Mouse (Mus musculus): ENCODE measurements around the gene Spryd3. TPM values are rescaled to one million over a fixed set of nuclear protein-coding genes. Genes with fewer than 3 reads are reported as not detected.

The Spryd3 gene
- polyA plus RNA-seq, 1 experiment: 35.5 TPM

GRCm38 (mm10) chr15:102134709-102135108, 1.3 kb downstream of the Spryd3 start:
- H3K4me3 ChIP-seq (ENCODE audit: insufficient read depth, low read length): peak overlapping the region; percentile 91

GRCm38 (mm10) chr15:102133314-102133713, 2.7 kb downstream of the Spryd3 start:
- TF ChIP-seq POLR2A (IDR thresholded peaks at IDR 0.05; ENCODE audit: low read depth, low read length): no peak
- no peak for TF ChIP-seq CTCF (IDR thresholded peaks at IDR 0.05; ENCODE audit: borderline replicate concordance, insufficient read depth, low read length)
- no peak overlapping the region for H3K27ac ChIP-seq (ENCODE audit: insufficient read depth, low read length)

More at GRCm38 (mm10) chr15:102134709-102135108, 1.3 kb downstream of the Spryd3 start:
- TF ChIP-seq POLR2A (IDR thresholded peaks at IDR 0.05; ENCODE audit: low read depth, low read length) (no peak), CTCF (IDR thresholded peaks at IDR 0.05; ENCODE audit: borderline replicate concordance, insufficient read depth, low read length) (no peak)
- no peak overlapping the region for H3K27ac ChIP-seq (ENCODE audit: insufficient read depth, low read length)
- no peaks in the 10 kb centered on the region for H3K4me1 ChIP-seq (ENCODE audit: control insufficient read depth, insufficient read depth, low read length)

GRCm38 (mm10) chr15:102126303-102126702, 9.7 kb downstream of the Spryd3 start:
- H3K27ac ChIP-seq (ENCODE audit: insufficient read depth, low read length): no peak overlapping the region
- no peak overlapping the region for H3K4me3 ChIP-seq (ENCODE audit: insufficient read depth, low read length)
- TF ChIP-seq POLR2A (IDR thresholded peaks at IDR 0.05; ENCODE audit: low read depth, low read length) (no peak), CTCF (IDR thresholded peaks at IDR 0.05; ENCODE audit: borderline replicate concordance, insufficient read depth, low read length) (no peak)
- H3K4me1 ChIP-seq (ENCODE audit: control insufficient read depth, insufficient read depth, low read length): peaks cover 3% of the 10 kb centered on the region; the same call in 1 of the 2 replicates

More at GRCm38 (mm10) chr15:102133314-102133713, 2.7 kb downstream of the Spryd3 start:
- Histone ChIP-seq H3K4me1 (ENCODE audit: control insufficient read depth, insufficient read depth, low read length) (no peaks in the 10 kb centered on the region), H3K4me3 (ENCODE audit: insufficient read depth, low read length) (no peak overlapping the region)

- Histone ChIP-seq H3K4me1 (ENCODE audit: control insufficient read depth, insufficient read depth, low read length) (no peaks in the 10 kb centered on the region), H3K4me3 (ENCODE audit: insufficient read depth, low read length) (no peak overlapping the region), H3K27ac (ENCODE audit: insufficient read depth, low read length) (no peak overlapping the region)
- TF ChIP-seq CTCF (IDR thresholded peaks at IDR 0.05; ENCODE audit: borderline replicate concordance, insufficient read depth, low read length): no peak
- TF ChIP-seq POLR2A (IDR thresholded peaks at IDR 0.05; ENCODE audit: low read depth, low read length): no peak
These were observed 15.5 kb downstream of the Spryd3 start for GRCm38 (mm10) chr15:102120530-102120929.

GRCm38 (mm10) chr15:102119831-102120170, 16.2 kb downstream of the Spryd3 start:
- no peak overlapping the region for H3K4me3 ChIP-seq (ENCODE audit: insufficient read depth, low read length)
- TF ChIP-seq CTCF (IDR thresholded peaks at IDR 0.05; ENCODE audit: borderline replicate concordance, insufficient read depth, low read length) (no peak), POLR2A (IDR thresholded peaks at IDR 0.05; ENCODE audit: low read depth, low read length) (no peak)
- H3K4me1 ChIP-seq (ENCODE audit: control insufficient read depth, insufficient read depth, low read length): no peaks in the 10 kb centered on the region
- no peak overlapping the region for H3K27ac ChIP-seq (ENCODE audit: insufficient read depth, low read length)

GRCm38 (mm10) chr15:102119121-102119830, 16.8 kb downstream of the Spryd3 start:
- no peak overlapping the region for H3K27ac ChIP-seq (ENCODE audit: insufficient read depth, low read length)
- no peaks in the 10 kb centered on the region for H3K4me1 ChIP-seq (ENCODE audit: control insufficient read depth, insufficient read depth, low read length)
- H3K4me3 ChIP-seq (ENCODE audit: insufficient read depth, low read length): no peak overlapping the region
- TF ChIP-seq CTCF (IDR thresholded peaks at IDR 0.05; ENCODE audit: borderline replicate concordance, insufficient read depth, low read length) (no peak), POLR2A (IDR thresholded peaks at IDR 0.05; ENCODE audit: low read depth, low read length) (no peak)

GRCm38 (mm10) chr15:102118591-102118990, 17.4 kb downstream of the Spryd3 start:
- Histone ChIP-seq H3K4me3 (ENCODE audit: insufficient read depth, low read length) (no peak overlapping the region), H3K4me1 (ENCODE audit: control insufficient read depth, insufficient read depth, low read length) (no peaks in the 10 kb centered on the region), H3K27ac (ENCODE audit: insufficient read depth, low read length) (no peak overlapping the region)
- TF ChIP-seq POLR2A (IDR thresholded peaks at IDR 0.05; ENCODE audit: low read depth, low read length): no peak
- no peak for TF ChIP-seq CTCF (IDR thresholded peaks at IDR 0.05; ENCODE audit: borderline replicate concordance, insufficient read depth, low read length)

- TF ChIP-seq CTCF (IDR thresholded peaks at IDR 0.05; ENCODE audit: borderline replicate concordance, insufficient read depth, low read length) (peak; percentile 68; the same call in 1 of the 2 replicates), POLR2A (IDR thresholded peaks at IDR 0.05; ENCODE audit: low read depth, low read length) (no peak)
- H3K27ac ChIP-seq (ENCODE audit: insufficient read depth, low read length): no peak overlapping the region
- no peak overlapping the region for H3K4me3 ChIP-seq (ENCODE audit: insufficient read depth, low read length)
- no peaks in the 10 kb centered on the region for H3K4me1 ChIP-seq (ENCODE audit: control insufficient read depth, insufficient read depth, low read length)
These were observed 18.3 kb downstream of the Spryd3 start for GRCm38 (mm10) chr15:102117461-102118443.

GRCm38 (mm10) chr15:102116753-102117415, 19.1 kb downstream of the Spryd3 start:
- Histone ChIP-seq H3K27ac (ENCODE audit: insufficient read depth, low read length) (no peak overlapping the region), H3K4me3 (ENCODE audit: insufficient read depth, low read length) (no peak overlapping the region), H3K4me1 (ENCODE audit: control insufficient read depth, insufficient read depth, low read length) (no peaks in the 10 kb centered on the region)
- TF ChIP-seq CTCF (IDR thresholded peaks at IDR 0.05; ENCODE audit: borderline replicate concordance, insufficient read depth, low read length): no peak
- TF ChIP-seq POLR2A (IDR thresholded peaks at IDR 0.05; ENCODE audit: low read depth, low read length): peak; percentile 1; the same call in 1 of the 2 replicates

Measured in embryonic fibroblast, embryonic 13.5 days (primary cell).